Mouse (Mus musculus): Measurements from ENCODE around the gene Krtap19-9b.

Gene Krtap19-9b

DNA sequence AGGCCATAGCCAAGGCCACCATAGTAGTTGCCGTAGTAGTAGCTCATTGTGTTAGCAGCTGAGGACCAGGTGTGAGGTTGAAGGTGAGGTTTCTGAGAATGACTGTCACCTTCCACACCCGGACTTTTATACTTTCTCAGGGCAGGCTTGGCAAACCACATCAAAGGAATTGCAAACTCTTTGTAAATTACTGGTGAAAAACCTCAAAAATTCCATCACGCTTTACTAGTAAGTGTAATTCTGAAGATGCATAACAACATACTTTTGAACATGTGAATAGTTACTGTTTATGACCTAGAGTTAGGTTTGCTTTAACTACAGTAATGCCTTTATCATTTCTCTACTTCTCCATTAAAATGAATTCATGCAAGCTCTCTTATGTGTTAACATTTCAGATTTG, at the start of gene Krtap19-9b:
Gene Krtap19-9b, minus strand, starts transcription at position 101 of the 400 bp plus-strand sequence.
- no peak for DNase-seq (ENCODE audit: extremely low read depth, low read depth, low spot score)

- no peak for DNase-seq (ENCODE audit: extremely low read depth, low read depth, low spot score)
Observed at GRCm38 (mm10) chr16:88962773-88963172, 30.7 kb upstream of the Krtap19-9b start, which contains the start of gene Krtap16-3. Gene Krtap16-3, minus strand, starts transcription at chr16:88962873.

DNA sequence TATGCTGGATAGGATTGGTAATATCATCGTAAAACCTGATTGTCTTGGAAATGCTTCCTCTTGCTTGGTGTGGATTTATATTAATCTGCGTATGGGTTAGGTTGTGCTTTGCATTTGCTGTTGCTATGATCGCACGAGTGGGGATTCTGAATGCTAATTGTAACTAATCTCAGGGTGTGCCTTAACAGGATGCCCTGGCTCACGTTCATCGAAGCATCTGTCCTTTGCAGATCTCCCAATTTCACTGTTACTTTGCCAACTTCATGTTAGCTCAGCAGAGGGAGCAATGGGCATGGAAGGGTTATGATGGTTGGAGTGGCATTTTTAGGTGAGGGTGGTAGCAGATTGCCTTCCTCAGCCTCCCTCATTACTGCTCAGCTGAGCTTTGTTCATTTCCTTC, 9.0 kb upstream of the Krtap19-9b start:
- DNase-seq (ENCODE audit: extremely low read depth, low read depth, low spot score), result no peak

DNA sequence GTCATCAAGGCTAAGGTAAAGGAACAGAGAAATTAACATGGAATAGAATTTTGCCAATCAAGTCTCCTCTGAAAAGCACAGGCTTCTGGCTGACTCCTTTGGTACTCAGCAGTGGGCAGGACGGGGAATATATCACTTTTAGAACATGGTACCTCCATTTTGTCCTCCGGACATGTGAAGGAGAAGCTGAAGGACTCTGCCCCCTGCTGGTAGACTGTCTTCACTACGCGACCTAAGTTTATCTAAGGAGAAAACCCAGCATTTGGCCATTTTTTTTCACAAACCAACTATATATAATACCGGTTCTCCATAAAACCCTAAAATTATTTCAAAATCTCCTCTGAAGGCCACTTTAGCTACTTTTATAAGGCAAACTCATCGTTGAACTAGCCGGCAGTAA, 6.2 kb upstream of the Krtap19-9b start:
- no peak for DNase-seq (ENCODE audit: extremely low read depth, low read depth, low spot score)

GRCm38 (mm10) chr16:88896357-88896756, 35.7 kb downstream of the Krtap19-9b start, which contains the start of gene Krtap19-5:
Gene Krtap19-5, minus strand, starts transcription at chr16:88896457.
- DNase-seq (ENCODE audit: extremely low read depth, low read depth, low spot score), result no peak

- DNase-seq (ENCODE audit: extremely low read depth, low read depth, low spot score), result no peak
Observed at GRCm38 (mm10) chr16:88886870-88887269, 45.2 kb downstream of the Krtap19-9b start.

GRCm38 (mm10) chr16:88884989-88885388, 47.1 kb downstream of the Krtap19-9b start, which contains the start of gene Krtap19-4:
Gene Krtap19-4, minus strand, starts transcription at chr16:88885089.
- no peak for DNase-seq (ENCODE audit: extremely low read depth, low read depth, low spot score)

Measured in fat pad, adult 2 months (tissue).